Mouse (Mus musculus) lung, postnatal 0 days (tissue): ENCODE results near the gene Shisa8.

Experiments used
- CTCF ChIP-seq: IDR thresholded peaks from 2 replicates; pipeline ENCODE4 v1.5.1; 2016; ENCODE audit warnings: antibody characterized with exemption, mild to moderate bottlenecking
- EP300 ChIP-seq: IDR thresholded peaks from 2 replicates; pipeline ENCODE4 v1.6.1; 2016; ENCODE audit warnings: antibody characterized with exemption, mild to moderate bottlenecking, control low read depth

GRCm38 (mm10) chr15:82165332-82166239 lies 47.0 kb downstream of the Shisa8 start:
- TF ChIP-seq CTCF (peak; percentile 96), EP300 (no peak)
